Mouse (Mus musculus) E14TG2a.4 (cell line): ENCODE data around the gene Sigirr.

Source experiments
- CTCF ChIP-seq: conservative IDR thresholded peaks from 2 replicates; pipeline ENCODE4 v1.5.1; 2014; ENCODE audit warnings: low read length
- NANOG ChIP-seq: IDR thresholded peaks from 2 replicates; pipeline ENCODE4 v1.6.1; 2014; ENCODE audit warnings: borderline replicate concordance, low read length, mixed read lengths
- POU5F1 ChIP-seq: IDR thresholded peaks from 2 replicates; pipeline ENCODE4 v1.6.1; 2014; ENCODE audit warnings: low read length, borderline replicate concordance

DNA sequence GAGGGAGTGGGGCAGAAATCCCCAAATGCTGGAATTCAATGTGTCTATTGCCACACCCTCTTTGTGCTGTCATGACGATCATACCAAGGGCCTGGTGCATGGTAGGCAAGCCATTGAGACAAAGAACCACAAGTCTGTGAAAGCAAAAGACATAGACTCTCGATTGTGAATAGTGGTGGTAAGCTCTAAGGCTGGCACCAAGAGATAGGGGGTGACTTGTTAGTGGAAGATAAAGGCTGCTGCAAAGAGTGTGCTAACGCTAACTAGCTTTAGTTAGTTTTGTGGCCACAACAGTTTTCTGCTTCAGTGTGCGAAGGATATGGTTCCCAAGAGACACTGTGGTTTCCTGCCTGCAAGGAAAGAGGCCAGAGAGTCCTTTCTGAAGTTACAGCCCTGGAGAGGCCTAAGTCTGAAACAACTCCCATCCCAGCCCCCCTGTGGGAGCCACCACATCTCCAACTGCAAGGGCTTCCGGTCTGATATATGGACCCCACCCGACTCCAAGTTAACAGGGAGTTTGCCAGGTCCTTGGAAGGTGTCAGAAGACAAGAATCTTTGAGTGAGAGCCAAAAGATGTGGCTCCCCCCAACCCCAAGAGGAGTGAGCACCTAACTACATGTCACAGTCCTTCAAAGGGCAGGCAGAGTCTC lies 53.3 kb downstream of the Sigirr start:
- no peak for TF ChIP-seq CTCF
- no peak for TF ChIP-seq NANOG
- TF ChIP-seq POU5F1, result no peak
